Mouse (Mus musculus) liver, postnatal 0 days (tissue): ENCODE measurements around the gene 2610528J11Rik.

Experiments
- CTCF ChIP-seq: sonication (generic); IDR thresholded peaks from 2 replicates; pipeline ENCODE4 v1.5.1; 2016; ENCODE audit warnings: antibody characterized with exemption, low read depth
- EP300 ChIP-seq: IDR thresholded peaks from 2 replicates; pipeline ENCODE4 v1.6.1; 2016; ENCODE audit warnings: antibody characterized with exemption, low read depth, mild to moderate bottlenecking

- TF ChIP-seq CTCF (peak; percentile 64), EP300 (no peak)
Measured at GRCm38 (mm10) chr4:118579313-118579712, 52.5 kb downstream of the 2610528J11Rik start.
